Mouse (Mus musculus): ENCODE measurements at regions not wholly inside any gene's neighbourhood (a gene's known extent, or its start where the extent isn't known, plus 50 kb on each side); places are given as distances from the start of the nearest gene placed in this dataset.

DNA sequence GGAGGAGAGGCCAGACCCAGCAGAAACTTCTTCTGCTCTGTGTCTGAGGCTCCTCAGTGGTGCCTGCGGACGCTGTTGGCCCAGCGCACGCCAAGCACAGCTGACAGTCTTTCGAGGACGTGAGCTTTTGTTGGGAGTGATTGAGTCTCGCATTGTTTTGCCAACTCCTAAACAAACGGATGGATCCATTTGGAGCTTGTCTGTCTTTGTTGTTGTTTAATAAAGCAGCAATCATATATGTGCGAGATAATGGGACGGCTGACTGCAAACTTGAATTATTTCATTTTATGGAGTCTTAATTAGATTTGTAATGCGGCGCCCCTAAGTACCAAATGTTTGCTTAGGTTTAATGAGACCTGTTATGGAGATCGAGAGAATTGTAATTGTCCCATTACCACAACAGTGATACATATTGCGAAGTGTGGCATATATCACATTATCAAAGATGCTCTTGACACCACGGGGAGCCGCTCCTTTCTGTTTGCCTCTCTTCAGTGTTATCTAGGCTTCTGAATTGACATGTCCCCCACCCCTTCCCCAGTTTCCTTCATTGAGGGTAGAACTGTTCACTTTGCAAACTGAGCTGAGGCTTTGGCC, 117.6 kb upstream of the Hdac4 start:
- DNase-seq (no peak), ATAC-seq (ENCODE audit: low FRiP score, low TSS enrichment) (no peak)
- Histone ChIP-seq H3K9ac (replicated peaks; ENCODE audit: low read length) (no peak overlapping the region), H3K36me3 (ENCODE audit: control insufficient read depth, insufficient read depth, low read length) (no peaks in the 10 kb centered on the region), H3K27ac (replicated peaks; ENCODE audit: low read depth, low read length) (no peak overlapping the region), H3K27me3 (ENCODE audit: control insufficient read depth, insufficient read depth, low read length) (no peaks in the 10 kb centered on the region), H3K4me2 (ENCODE audit: low read length) (no peak overlapping the region), H3K4me1 (ENCODE audit: control insufficient read depth, insufficient read depth, low read length) (0 out of 2 replicates have a peak, but pooled peaks cover 5% of the 10 kb centered on the region), H3K4me3 (replicated peaks; ENCODE audit: low read depth, low read length) (no peak overlapping the region), H3K9me3 (ENCODE audit: control insufficient read depth, low read length) (no peaks in the 10 kb centered on the region)
- 83% methylated on average over 16 of the region's 16 CpGs for WGBS

DNA sequence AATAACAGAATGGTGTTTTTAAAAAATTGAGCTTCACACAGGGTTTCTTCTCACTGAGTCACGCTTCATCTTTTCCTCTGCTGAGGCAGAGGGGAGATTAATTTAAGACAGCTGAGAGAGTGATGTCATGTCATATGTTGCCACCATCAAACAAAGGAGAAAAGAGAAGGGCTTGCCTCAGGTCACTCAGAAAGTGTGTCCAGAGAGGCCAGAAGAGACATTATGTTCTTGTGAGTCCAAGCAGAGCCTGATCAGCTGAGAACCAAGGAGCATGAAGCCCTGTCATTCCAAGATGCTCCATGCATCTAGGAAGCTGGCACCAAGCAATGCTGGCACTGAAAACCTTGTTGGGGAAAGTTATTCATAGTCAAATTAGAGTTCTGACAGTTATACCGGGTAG, 114.4 kb upstream of the Hdac4 start:
- no peak for ATAC-seq (ENCODE audit: low FRiP score, low TSS enrichment)
- Histone ChIP-seq H3K4me2 (ENCODE audit: low read length) (no peak overlapping the region), H3K36me3 (ENCODE audit: control insufficient read depth, insufficient read depth, low read length) (no peaks in the 10 kb centered on the region), H3K9me3 (ENCODE audit: control insufficient read depth, low read length) (no peaks in the 10 kb centered on the region), H3K9ac (replicated peaks; ENCODE audit: low read length) (no peak overlapping the region), H3K27me3 (ENCODE audit: control insufficient read depth, insufficient read depth, low read length) (no peaks in the 10 kb centered on the region), H3K4me1 (ENCODE audit: control insufficient read depth, insufficient read depth, low read length) (no peaks in the 10 kb centered on the region), H3K27ac (replicated peaks; ENCODE audit: low read depth, low read length) (no peak overlapping the region), H3K4me3 (replicated peaks; ENCODE audit: low read depth, low read length) (no peak overlapping the region)
- 90% methylated on average over 2 of the region's 2 CpGs for WGBS
- DNase-seq: no peak

DNA sequence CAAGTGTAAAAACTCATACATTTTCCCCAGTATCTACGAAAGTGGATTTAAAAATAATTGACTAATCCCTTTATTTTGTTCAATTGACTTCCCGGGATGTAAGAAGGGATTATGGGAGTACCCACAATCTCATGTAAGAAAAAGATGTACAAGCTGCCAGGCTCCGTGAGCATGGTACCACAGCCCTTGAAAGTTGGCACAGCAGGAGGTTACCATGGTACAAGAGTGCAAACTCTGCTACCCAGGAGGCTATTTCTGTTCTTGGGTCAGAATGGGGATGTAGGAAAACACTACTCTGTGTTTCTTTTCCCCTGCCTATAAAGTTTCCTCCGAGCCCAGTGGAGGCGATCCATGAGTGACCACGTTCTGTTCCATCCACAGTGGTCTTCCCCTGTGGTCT, 113.9 kb upstream of the Hdac4 start:
- no peak overlapping the region for H3K4me3 ChIP-seq (replicated peaks; ENCODE audit: low read depth, low read length)
- H3K36me3 ChIP-seq (ENCODE audit: control insufficient read depth, insufficient read depth, low read length): no peaks in the 10 kb centered on the region
- WGBS: 68% methylated on average over 6 of the region's 6 CpGs
- no peaks in the 10 kb centered on the region for H3K27me3 ChIP-seq (ENCODE audit: control insufficient read depth, insufficient read depth, low read length)
- DNase-seq: no peak
- H3K9me3 ChIP-seq (ENCODE audit: control insufficient read depth, low read length): no peaks in the 10 kb centered on the region
- ATAC-seq (ENCODE audit: low FRiP score, low TSS enrichment): no peak
- no peak overlapping the region for H3K27ac ChIP-seq (replicated peaks; ENCODE audit: low read depth, low read length)
- H3K4me2 ChIP-seq (ENCODE audit: low read length): no peak overlapping the region
- no peak overlapping the region for H3K9ac ChIP-seq (replicated peaks; ENCODE audit: low read length)
- no peaks in the 10 kb centered on the region for H3K4me1 ChIP-seq (ENCODE audit: control insufficient read depth, insufficient read depth, low read length)

DNA sequence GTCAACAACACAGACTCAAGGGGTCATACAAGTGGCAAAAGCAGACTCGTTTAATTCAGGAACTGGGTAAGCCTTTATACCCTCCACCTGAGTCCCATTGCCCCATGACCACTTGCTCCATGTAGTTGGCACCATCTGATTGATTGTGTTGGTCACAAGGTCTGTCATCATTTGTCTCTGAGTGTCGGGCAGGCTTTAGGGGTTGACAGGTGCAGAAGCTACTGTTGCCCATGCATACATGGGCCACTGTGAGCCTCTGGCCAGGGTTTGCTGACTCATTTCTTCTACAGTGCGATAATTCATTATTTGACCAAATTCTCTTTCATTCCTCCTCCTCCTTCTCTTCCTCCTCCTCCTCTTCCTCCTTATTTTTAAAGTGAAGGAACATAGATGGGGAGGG, 113.0 kb upstream of the Hdac4 start:
- H3K27me3 ChIP-seq (ENCODE audit: control insufficient read depth, insufficient read depth, low read length): no peaks in the 10 kb centered on the region
- H3K4me2 ChIP-seq (ENCODE audit: low read length): no peak overlapping the region
- no peak overlapping the region for H3K9ac ChIP-seq (replicated peaks; ENCODE audit: low read length)
- DNase-seq (no peak), ATAC-seq (ENCODE audit: low FRiP score, low TSS enrichment) (no peak)
- no peaks in the 10 kb centered on the region for H3K9me3 ChIP-seq (ENCODE audit: control insufficient read depth, low read length)
- H3K4me3 ChIP-seq (replicated peaks; ENCODE audit: low read depth, low read length): no peak overlapping the region
- no peaks in the 10 kb centered on the region for H3K4me1 ChIP-seq (ENCODE audit: control insufficient read depth, insufficient read depth, low read length)
- H3K27ac ChIP-seq (replicated peaks; ENCODE audit: low read depth, low read length): no peak overlapping the region
- no peaks in the 10 kb centered on the region for H3K36me3 ChIP-seq (ENCODE audit: control insufficient read depth, insufficient read depth, low read length)
- WGBS: 92% methylated on average over 3 of the region's 3 CpGs

DNA sequence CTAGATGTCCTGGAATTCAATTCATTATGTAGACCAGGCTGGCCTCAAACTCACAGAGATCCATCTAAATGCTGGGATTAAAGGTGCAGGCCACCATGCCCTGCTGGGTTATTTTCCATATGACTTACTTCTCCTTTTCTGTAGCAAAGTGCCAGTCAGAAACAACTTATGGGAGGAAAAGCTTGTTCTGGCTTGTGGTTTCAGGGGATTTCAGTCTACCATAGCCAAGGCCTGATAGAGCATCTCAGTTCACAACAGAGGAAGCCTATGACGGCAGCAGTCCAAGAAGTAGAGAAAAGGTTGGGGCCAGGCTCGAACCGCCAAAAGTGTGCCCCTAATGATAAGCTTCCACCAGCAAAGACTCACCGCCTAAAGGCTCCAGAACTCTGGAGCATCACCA, 110.5 kb upstream of the Hdac4 start:
- WGBS: 91% methylated on average over 4 of the region's 4 CpGs
- DNase-seq (no peak), ATAC-seq (ENCODE audit: low FRiP score, low TSS enrichment) (no peak)
- H3K36me3 ChIP-seq (ENCODE audit: control insufficient read depth, insufficient read depth, low read length): no peaks in the 10 kb centered on the region
- H3K9me3 ChIP-seq (ENCODE audit: control insufficient read depth, low read length): no peaks in the 10 kb centered on the region
- H3K27me3 ChIP-seq (ENCODE audit: control insufficient read depth, insufficient read depth, low read length): no peaks in the 10 kb centered on the region
- H3K27ac ChIP-seq (replicated peaks; ENCODE audit: low read depth, low read length): no peak overlapping the region
- no peak overlapping the region for H3K9ac ChIP-seq (replicated peaks; ENCODE audit: low read length)
- no peak overlapping the region for H3K4me2 ChIP-seq (ENCODE audit: low read length)
- H3K4me1 ChIP-seq (ENCODE audit: control insufficient read depth, insufficient read depth, low read length): no peaks in the 10 kb centered on the region
- no peak overlapping the region for H3K4me3 ChIP-seq (replicated peaks; ENCODE audit: low read depth, low read length)

DNA sequence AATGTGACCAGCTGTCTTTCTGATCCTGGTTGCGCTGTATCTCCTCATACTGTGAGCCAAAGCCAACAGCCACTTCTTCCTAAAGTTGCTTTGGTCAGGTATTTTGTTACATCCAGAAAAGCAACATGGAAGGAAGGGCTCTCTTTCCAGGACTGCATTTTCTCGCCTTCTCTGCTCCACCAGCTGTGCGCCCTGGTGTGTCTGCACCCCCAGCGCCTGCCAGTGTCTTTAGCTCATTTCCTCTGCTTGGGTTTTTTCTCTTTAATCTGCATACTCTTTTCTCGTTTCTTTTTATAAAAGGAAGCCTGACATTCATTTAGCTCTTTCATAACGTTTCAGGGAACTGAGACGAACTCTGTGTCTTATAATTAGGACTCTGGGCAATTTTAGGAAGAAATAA, 103.5 kb upstream of the Hdac4 start:
- Histone ChIP-seq H3K4me3 (replicated peaks; ENCODE audit: low read depth, low read length) (no peak overlapping the region), H3K4me1 (ENCODE audit: control insufficient read depth, insufficient read depth, low read length) (no peaks in the 10 kb centered on the region), H3K36me3 (ENCODE audit: control insufficient read depth, insufficient read depth, low read length) (no peaks in the 10 kb centered on the region), H3K9me3 (ENCODE audit: control insufficient read depth, low read length) (no peaks in the 10 kb centered on the region), H3K4me2 (ENCODE audit: low read length) (no peak overlapping the region), H3K27me3 (ENCODE audit: control insufficient read depth, insufficient read depth, low read length) (no peaks in the 10 kb centered on the region), H3K27ac (replicated peaks; ENCODE audit: low read depth, low read length) (no peak overlapping the region), H3K9ac (replicated peaks; ENCODE audit: low read length) (no peak overlapping the region)
- WGBS: 75% methylated on average over 7 of the region's 7 CpGs
- no peak for ATAC-seq (ENCODE audit: low FRiP score, low TSS enrichment)
- no peak for DNase-seq

DNA sequence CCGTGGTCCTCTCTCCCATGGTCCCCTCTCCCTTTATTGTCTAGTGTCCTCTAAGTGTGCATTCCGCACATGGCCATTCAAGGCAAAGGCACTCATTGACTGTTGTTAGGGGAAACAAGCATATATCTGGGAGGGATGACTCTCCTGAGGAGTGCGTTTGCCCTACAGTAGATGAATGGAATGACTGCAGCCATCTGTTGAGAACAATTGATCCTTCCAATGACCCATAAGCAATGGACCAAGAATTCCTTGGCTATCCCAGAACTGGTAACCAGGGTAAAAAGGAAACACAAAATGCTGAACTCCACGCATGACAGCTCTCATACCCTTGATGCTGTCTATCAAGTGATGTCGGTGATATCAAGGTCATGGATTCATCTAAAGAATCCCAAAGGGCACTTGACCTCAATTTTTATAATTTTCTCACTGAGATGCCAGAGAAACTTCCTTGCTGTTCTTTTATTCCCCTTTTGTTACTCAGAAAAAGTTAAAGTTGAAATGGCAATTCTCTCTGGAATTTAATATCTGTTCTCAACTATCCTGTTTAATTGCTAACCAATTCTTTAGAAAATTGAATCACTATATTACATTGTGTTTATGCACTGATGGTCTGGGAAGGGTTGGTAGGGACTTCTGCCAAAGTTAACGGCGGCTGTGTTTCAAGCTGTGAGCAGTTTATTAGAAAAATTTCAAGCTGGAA, 97.3 kb upstream of the Hdac4 start:
- Histone ChIP-seq H3K27ac (replicated peaks; ENCODE audit: low read depth, low read length) (no peak overlapping the region), H3K27me3 (ENCODE audit: control insufficient read depth, insufficient read depth, low read length) (no peaks in the 10 kb centered on the region), H3K9ac (replicated peaks; ENCODE audit: low read length) (no peak overlapping the region), H3K4me1 (ENCODE audit: control insufficient read depth, insufficient read depth, low read length) (no peaks in the 10 kb centered on the region), H3K9me3 (ENCODE audit: control insufficient read depth, low read length) (no peaks in the 10 kb centered on the region), H3K36me3 (ENCODE audit: control insufficient read depth, insufficient read depth, low read length) (no peaks in the 10 kb centered on the region), H3K4me2 (ENCODE audit: low read length) (no peak overlapping the region), H3K4me3 (replicated peaks; ENCODE audit: low read depth, low read length) (no peak overlapping the region)
- DNase-seq (no peak), ATAC-seq (ENCODE audit: low FRiP score, low TSS enrichment) (no peak)
- WGBS: 80% methylated on average over 7 of the region's 7 CpGs

DNA sequence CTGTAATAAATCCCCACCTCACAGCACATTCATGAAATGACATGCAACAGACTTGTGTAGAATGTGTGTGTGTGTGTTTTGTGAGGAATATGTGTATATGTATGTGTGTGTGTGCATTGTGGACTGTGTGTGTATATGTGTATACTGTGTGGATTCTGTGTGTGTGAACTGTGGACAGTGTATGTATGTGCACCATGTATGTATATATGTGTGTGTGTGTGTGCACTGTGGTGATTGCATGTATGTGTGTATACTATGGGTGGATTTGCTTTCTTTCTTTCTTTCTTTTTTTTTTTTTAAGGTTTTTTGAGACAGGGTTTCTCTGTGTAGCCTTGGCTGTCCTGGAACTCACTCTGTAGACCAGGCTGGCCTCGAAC, 91.5 kb upstream of the Hdac4 start:
- H3K27me3 ChIP-seq (ENCODE audit: control insufficient read depth, insufficient read depth, low read length): no peaks in the 10 kb centered on the region
- H3K9me3 ChIP-seq (ENCODE audit: control insufficient read depth, low read length): no peaks in the 10 kb centered on the region
- no peaks in the 10 kb centered on the region for H3K36me3 ChIP-seq (ENCODE audit: control insufficient read depth, insufficient read depth, low read length)
- H3K9ac ChIP-seq (replicated peaks; ENCODE audit: low read length): no peak overlapping the region
- H3K4me1 ChIP-seq (ENCODE audit: control insufficient read depth, insufficient read depth, low read length): peaks cover 8% of the 10 kb centered on the region
- H3K4me2 ChIP-seq (ENCODE audit: low read length): no peak overlapping the region
- H3K27ac ChIP-seq (replicated peaks; ENCODE audit: low read depth, low read length): no peak overlapping the region
- no peak for DNase-seq
- ATAC-seq (ENCODE audit: low FRiP score, low TSS enrichment): no peak
- no peak overlapping the region for H3K4me3 ChIP-seq (replicated peaks; ENCODE audit: low read depth, low read length)
- 100% methylated on average over 1 of the region's 1 CpGs for WGBS

Measured in midbrain, embryonic 14.5 days (tissue).